Mouse (Mus musculus) heart, postnatal 25 days (tissue): ENCODE data around the gene Fam216b. TPM values are rescaled to one million over a fixed set of nuclear protein-coding genes. Genes with fewer than 3 reads are reported as not detected.

Experiments
- DNase-seq: peaks from one replicate; pipeline ENCODE4 v3.0.0; 2022; ENCODE audit warnings: low spot score
- intact Hi-C: fragments of 180-260 bp; cut with DNase I; formaldehyde crosslinking; loops from one replicate; pipeline ENCODE4 v1.15.1; 2025
- total RNA-seq, 2 experiments: library from RNA; stranded (reverse); gene quantifications; 2 replicates each; pipeline ENCODE4 v1.2.3; 2021

Gene Fam216b
- total RNA-seq: not detected

GRCm38 (mm10) chr14:78088907-78089306 is at the start of gene Fam216b:
Gene Fam216b (minus strand): TSS chr14:78089007.
- no peak for DNase-seq
- intact Hi-C loops: no loop called here

- intact Hi-C loops: no loop called here
- DNase-seq: no peak
These were observed 43.7 kb upstream of the Fam216b start for GRCm38 (mm10) chr14:78132368-78133052.

- intact Hi-C loops: no loop called here
- DNase-seq: no peak
These were observed 37.9 kb upstream of the Fam216b start for GRCm38 (mm10) chr14:78126670-78127069.

- intact Hi-C loops: no loop called here
- no peak for DNase-seq
These were observed 31.5 kb upstream of the Fam216b start for GRCm38 (mm10) chr14:78120286-78120685.

GRCm38 (mm10) chr14:78119449-78120200 is 30.8 kb upstream of the Fam216b start:
- DNase-seq: no peak

GRCm38 (mm10) chr14:78117671-78118070 is 28.9 kb upstream of the Fam216b start:
- intact Hi-C loops: no loop called here
- DNase-seq: no peak

More at GRCm38 (mm10) chr14:78119449-78120200, 30.8 kb upstream of the Fam216b start:
- intact Hi-C loops: no loop called here

GRCm38 (mm10) chr14:78117268-78117667 is 28.5 kb upstream of the Fam216b start:
- DNase-seq: no peak
- intact Hi-C loops: no loop called here

GRCm38 (mm10) chr14:78112466-78112865 is 23.7 kb upstream of the Fam216b start:
- intact Hi-C loops: no loop called here

GRCm38 (mm10) chr14:78110871-78111270 is 22.1 kb upstream of the Fam216b start:
- intact Hi-C loops: no loop called here

More at GRCm38 (mm10) chr14:78112466-78112865, 23.7 kb upstream of the Fam216b start:
- no peak for DNase-seq

GRCm38 (mm10) chr14:78109419-78109818 is 20.6 kb upstream of the Fam216b start:
- no peak for DNase-seq
- intact Hi-C loops: no loop called here

More at GRCm38 (mm10) chr14:78110871-78111270, 22.1 kb upstream of the Fam216b start:
- no peak for DNase-seq

GRCm38 (mm10) chr14:78108388-78108787 is 19.6 kb upstream of the Fam216b start:
- intact Hi-C loops: no loop called here

GRCm38 (mm10) chr14:78089591-78089990 is 784 bp upstream of the Fam216b start:
- no peak for DNase-seq
- intact Hi-C loops: no loop called here

More at GRCm38 (mm10) chr14:78108388-78108787, 19.6 kb upstream of the Fam216b start:
- no peak for DNase-seq

- intact Hi-C loops: no loop called here
- no peak for DNase-seq
These were observed 5.3 kb downstream of the Fam216b start for GRCm38 (mm10) chr14:78083465-78083864.

- intact Hi-C loops: no loop called here
- no peak for DNase-seq
These were observed 11.3 kb downstream of the Fam216b start for GRCm38 (mm10) chr14:78077508-78077907.

- intact Hi-C loops: no loop called here
- no peak for DNase-seq
These were observed 22.7 kb downstream of the Fam216b start for GRCm38 (mm10) chr14:78065938-78066710.

GRCm38 (mm10) chr14:78062484-78062883 is 26.3 kb downstream of the Fam216b start:
- intact Hi-C loops: no loop called here
- no peak for DNase-seq

- intact Hi-C loops: no loop called here
- DNase-seq: no peak
These were observed 28.2 kb downstream of the Fam216b start for GRCm38 (mm10) chr14:78060609-78060951.

GRCm38 (mm10) chr14:78059878-78060608 is 28.8 kb downstream of the Fam216b start:
- DNase-seq: no peak
- intact Hi-C loops: no loop called here

GRCm38 (mm10) chr14:78057362-78057761 is 31.4 kb downstream of the Fam216b start:
- intact Hi-C loops: no loop called here
- DNase-seq: no peak

- DNase-seq: no peak
- intact Hi-C loops: no loop called here
These were observed 32.4 kb downstream of the Fam216b start for GRCm38 (mm10) chr14:78056371-78056770.
